Mouse (Mus musculus): ENCODE measurements around the gene Ccl20.

DNA sequence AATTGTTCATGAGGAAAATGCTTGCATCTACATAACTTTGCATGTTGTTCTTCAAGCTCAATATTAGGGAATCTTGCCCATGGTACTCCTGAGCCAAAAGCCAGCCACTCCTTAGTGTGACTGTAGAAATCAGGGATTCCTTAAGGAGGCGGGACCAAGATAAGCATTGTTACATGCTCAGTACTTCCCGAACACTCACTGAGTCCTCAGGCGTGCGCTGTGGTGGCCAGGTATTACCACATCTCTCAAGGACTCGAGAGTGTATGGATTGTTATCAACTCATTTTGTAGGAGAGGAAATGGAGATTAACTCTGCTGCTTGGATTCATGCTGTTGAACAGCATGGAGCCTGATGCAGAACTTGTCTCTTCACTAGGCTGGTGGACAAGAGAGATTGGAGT is 25.5 kb downstream of the Ccl20 start:
- TF ChIP-seq CTCF (IDR thresholded peaks at IDR 0.05; ENCODE audit: control insufficient read depth, insufficient read depth, low read length) (no peak), POLR2A (IDR thresholded peaks at IDR 0.05; ENCODE audit: borderline replicate concordance, control insufficient read depth, low read depth, low read length) (no peak)

Measured in bone marrow, adult 2 months (tissue).